Mouse (Mus musculus) hindbrain, embryonic 16.5 days (tissue): ENCODE results near the gene Sap25. TPM values are rescaled to one million over a fixed set of nuclear protein-coding genes. Genes with fewer than 3 reads are reported as not detected.
"Not testable (repeated sequence)": the region's sequence is repeated elsewhere in the genome, so short reads cannot be mapped to it uniquely, and the experiment has no call there.

Source experiments
- ATAC-seq: fragments of 200-750 bp; cut with Nextera tagmentation; 2 replicates; pipeline ENCODE4 v1.8.0; 2017; ENCODE audit warnings: moderate TSS enrichment, moderate library complexity
- H3K27ac ChIP-seq: fragments of 300-500 bp; sonication (generic); 2 replicates; pipeline ENCODE4 v1.5.1; 2014; ENCODE audit warnings: low read depth, mild to moderate bottlenecking, control low read depth, low read length, moderate library complexity
- H3K27me3 ChIP-seq: fragments of 300-500 bp; sonication (generic); replicated peaks from 2 replicates; pipeline ENCODE4 v1.6.1; 2014; ENCODE audit warnings: low read length; ENCODE audit not compliant: control insufficient read depth, insufficient read depth
- H3K36me3 ChIP-seq: fragments of 300-500 bp; sonication (generic); 2 replicates; pipeline ENCODE4 v1.6.1; 2014; ENCODE audit warnings: mild to moderate bottlenecking, low read length, moderate library complexity, mixed read lengths; ENCODE audit not compliant: control insufficient read depth, insufficient read depth
- H3K4me1 ChIP-seq: fragments of 300-500 bp; sonication (generic); 2 replicates; pipeline ENCODE4 v1.6.1; 2014; ENCODE audit warnings: low read depth, low read length; ENCODE audit not compliant: control insufficient read depth, insufficient read depth
- H3K4me2 ChIP-seq: fragments of 300-500 bp; sonication (generic); 2 replicates; pipeline ENCODE4 v1.6.1; 2014; ENCODE audit warnings: mild to moderate bottlenecking, low read length, control low read depth, moderate library complexity
- H3K4me3 ChIP-seq: fragments of 300-500 bp; sonication (generic); 2 replicates; pipeline ENCODE4 v1.5.1; 2014; ENCODE audit warnings: mild to moderate bottlenecking, low read length, control low read depth, moderate library complexity
- H3K9ac ChIP-seq: fragments of 300-500 bp; sonication (generic); 2 replicates; pipeline ENCODE4 v1.6.1; 2014; ENCODE audit warnings: low read depth, mild to moderate bottlenecking, control low read depth, low read length, moderate library complexity
- H3K9me3 ChIP-seq: fragments of 300-500 bp; sonication (generic); 2 replicates; pipeline ENCODE4 v1.6.1; 2014; ENCODE audit warnings: mild to moderate bottlenecking, low read length, moderate library complexity; ENCODE audit not compliant: control insufficient read depth
- WGBS: fragments of 180-500 bp; shearing (Covaris S2); extraction: QIAGEN DNeasy Blood & Tissue Kit; methylation state at CpG from one replicate; pipeline ENCODE4 v1.1.7; 2014; 5-methylcytosine and 5-hydroxymethylcytosine counted together
- polyA plus RNA-seq: library from polyadenylated mRNA; unstranded; fragments of >200 nt; fragmentation: Nextera tagmentation; extraction: Ambion mirVana; gene quantifications from 2 replicates; pipeline ENCODE4 v1.2.1, GENCODE M21; 2015

Sap25 gene
- polyA plus RNA-seq, 1 experiment from 2014 or later, result 3.4 TPM

DNA sequence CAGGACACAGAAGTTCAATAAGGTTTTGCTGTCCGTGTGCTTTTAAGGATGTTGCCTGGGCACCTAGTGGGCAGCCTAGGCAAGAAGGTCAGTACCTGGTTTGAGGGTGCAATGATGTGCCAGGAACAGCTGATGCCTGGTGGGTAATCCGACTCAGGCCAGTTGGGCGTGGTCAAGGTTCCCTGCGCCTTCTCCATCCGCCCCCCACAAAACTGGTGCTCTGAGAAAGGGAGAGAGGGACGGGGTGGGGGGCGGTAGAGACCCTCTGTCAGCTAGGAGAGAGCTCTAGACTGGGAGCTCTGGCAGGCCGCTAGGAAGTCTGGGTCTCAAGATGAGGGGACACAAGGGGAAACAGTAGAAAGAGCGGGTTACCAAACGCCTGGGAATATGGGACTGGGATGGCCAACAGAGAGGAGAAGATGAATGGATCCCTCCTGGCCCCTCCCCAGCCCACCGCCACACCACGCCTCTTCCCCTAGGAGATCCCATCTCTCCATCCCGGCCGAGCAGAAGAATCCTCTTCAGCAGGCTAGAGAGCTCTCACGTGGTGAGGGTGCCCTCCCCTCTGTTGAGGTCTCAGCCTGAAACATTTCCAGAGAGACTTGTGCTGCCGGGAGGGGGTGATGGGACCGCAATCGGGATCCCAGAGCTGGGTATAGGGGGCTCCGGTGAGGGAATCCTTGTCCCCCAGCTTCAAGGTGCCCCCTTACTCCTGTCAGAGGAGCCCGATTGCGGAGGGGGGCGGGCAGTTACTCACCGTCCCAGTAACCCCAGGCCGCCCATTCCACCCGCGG, 33.1 kb upstream of the Sap25 start:
- no peak overlapping the region for H3K27ac ChIP-seq
- peak overlapping the region; percentile 48 for H3K9ac ChIP-seq
- WGBS, result 14% methylated on average over 26 of the region's 26 CpGs
- H3K4me2 ChIP-seq, result peak overlapping the region; percentile 41
- H3K4me1 ChIP-seq, result peaks cover 6% of the 10 kb centered on the region
- no peak; the same call in 1 of the 2 replicates for ATAC-seq
- H3K36me3 ChIP-seq, result no peaks in the 10 kb centered on the region
- H3K27me3 ChIP-seq, result no peaks in the 10 kb centered on the region
- H3K4me3 ChIP-seq, result peak overlapping the region; percentile 18
- H3K9me3 ChIP-seq, result no peaks in the 10 kb centered on the region

DNA sequence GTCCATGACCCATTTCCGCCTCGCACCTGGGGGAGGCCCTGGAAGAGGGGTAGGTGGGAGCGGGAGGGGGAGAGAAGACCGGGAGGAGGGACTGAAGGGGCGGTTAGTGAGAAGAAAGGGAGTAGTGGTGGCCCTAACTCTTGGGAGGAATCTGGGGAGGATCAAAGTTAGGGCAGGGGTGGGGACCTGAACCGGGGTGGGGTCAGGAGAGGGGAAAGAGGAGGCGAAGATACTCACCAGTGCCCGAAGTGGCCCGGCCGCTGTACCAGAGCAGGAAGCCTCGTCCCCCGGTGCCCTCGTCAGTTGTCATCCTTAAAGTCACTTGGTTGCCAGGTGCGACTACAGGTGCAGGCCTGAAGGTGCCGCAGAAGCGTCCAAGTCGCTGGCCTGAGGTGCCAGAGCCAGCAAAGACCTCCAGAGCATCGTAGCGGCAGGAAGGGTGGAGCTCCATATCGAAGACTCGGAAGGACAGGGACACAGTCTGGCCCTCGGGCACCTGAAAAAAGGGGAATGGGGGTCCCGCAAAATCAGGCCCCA, 32.4 kb upstream of the Sap25 start:
- H3K27me3 ChIP-seq, result no peaks in the 10 kb centered on the region
- no peak overlapping the region for H3K27ac ChIP-seq
- H3K4me2 ChIP-seq, result peak overlapping the region; percentile 41
- H3K4me1 ChIP-seq, result peaks cover 6% of the 10 kb centered on the region
- H3K36me3 ChIP-seq, result no peaks in the 10 kb centered on the region
- WGBS, result 19% methylated on average over 23 of the region's 23 CpGs
- H3K9me3 ChIP-seq, result no peaks in the 10 kb centered on the region
- peak overlapping the region; percentile 18 for H3K4me3 ChIP-seq
- peak overlapping the region; percentile 48 for H3K9ac ChIP-seq
- ATAC-seq, result no peak; the same call in 1 of the 2 replicates

DNA sequence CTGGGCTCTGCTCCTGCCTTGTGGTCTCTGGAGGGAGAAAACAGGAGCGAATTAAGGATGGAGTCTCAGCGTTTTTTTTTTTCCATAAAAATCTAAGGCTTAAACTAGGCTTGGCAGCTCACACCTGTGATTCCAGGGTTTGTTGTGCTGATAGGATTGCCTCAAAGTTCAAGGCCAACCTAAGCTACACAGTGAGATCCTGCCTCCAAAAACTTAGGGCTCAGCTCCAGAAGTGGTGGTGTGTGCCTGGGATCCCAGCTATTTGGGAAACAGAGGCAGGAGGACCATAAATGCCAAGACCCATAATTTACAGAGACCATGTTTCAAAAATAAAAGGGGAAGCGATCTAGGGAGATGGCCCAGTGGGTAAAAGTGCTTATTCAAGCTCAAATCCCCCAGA, 31.8 kb upstream of the Sap25 start:
- 58% methylated on average over 3 of the region's 3 CpGs for WGBS
- Histone ChIP-seq H3K9me3 (no peaks in the 10 kb centered on the region), H3K27ac (no peak overlapping the region), H3K4me1 (peaks cover 6% of the 10 kb centered on the region), H3K4me3 (no peak overlapping the region), H3K36me3 (no peaks in the 10 kb centered on the region), H3K4me2 (no peak overlapping the region), H3K27me3 (no peaks in the 10 kb centered on the region), H3K9ac (no peak overlapping the region)
- no peak for ATAC-seq

DNA sequence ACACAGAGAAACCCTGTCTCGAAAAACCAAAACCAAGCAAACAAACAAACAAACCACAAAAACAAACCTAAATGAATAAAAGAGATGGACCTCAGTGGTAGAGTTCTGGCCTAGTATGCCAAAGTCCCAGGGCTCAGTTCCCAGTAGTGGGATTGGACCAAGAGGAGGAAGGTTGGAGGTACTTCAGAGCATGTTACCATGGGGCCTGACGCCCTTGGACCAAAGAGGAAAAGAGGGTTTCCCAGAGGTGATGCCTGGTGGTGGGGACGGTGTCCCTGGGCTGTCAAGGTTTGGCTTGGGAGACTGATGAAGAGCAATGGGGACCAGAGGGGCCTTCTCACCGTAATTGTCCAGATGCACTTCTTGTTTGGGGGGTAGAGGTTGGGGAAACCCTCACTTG, 31.1 kb upstream of the Sap25 start:
- Histone ChIP-seq H3K4me3 (no peak overlapping the region), H3K36me3 (no peaks in the 10 kb centered on the region), H3K9me3 (no peaks in the 10 kb centered on the region), H3K4me1 (peaks cover 6% of the 10 kb centered on the region), H3K27ac (no peak overlapping the region), H3K9ac (no peak overlapping the region), H3K27me3 (no peaks in the 10 kb centered on the region), H3K4me2 (no peak overlapping the region)
- WGBS, result 74% methylated on average over 4 of the region's 4 CpGs
- no peak for ATAC-seq

DNA sequence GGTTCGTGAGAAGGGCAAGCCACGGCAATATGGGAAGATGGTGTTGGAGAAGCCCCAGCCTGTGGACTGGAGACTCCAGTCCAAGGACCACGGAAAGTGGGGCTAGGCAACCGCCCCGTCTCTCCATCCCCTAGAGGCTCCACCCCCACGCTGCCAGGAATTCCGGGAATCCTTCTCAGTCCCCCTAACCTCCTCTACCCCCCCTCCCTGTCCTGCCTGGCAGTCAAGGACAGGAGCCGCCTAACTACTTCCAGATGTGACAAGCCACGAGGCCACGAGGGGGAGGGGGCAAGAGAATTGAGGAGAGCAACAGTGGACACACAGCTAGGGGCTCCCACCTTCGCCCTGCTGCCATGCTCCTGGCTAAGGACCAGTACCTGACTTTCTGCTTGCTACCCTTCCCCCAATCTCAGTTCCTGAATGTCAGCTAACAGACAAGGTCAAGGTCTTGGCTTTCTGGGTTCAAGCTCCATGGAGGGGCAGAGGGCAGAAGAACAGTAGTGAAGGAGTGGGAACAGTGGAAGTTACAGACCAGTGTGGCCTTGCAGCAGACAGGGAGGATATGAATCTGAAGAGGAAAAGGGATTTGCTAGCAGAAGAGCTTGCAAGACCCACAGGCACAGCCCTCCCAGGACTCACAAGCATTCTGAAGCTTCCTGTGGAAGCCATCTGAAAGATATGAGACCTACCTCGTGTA, 30.4 kb upstream of the Sap25 start:
- no peaks in the 10 kb centered on the region for H3K36me3 ChIP-seq
- no peak overlapping the region; the same call in 1 of the 2 replicates for H3K4me3 ChIP-seq
- ATAC-seq, result no peak
- peaks cover 6% of the 10 kb centered on the region for H3K4me1 ChIP-seq
- 23% methylated on average over 11 of the region's 12 CpGs for WGBS
- H3K4me2 ChIP-seq, result no peak overlapping the region
- H3K27ac ChIP-seq, result no peak overlapping the region
- H3K27me3 ChIP-seq, result no peaks in the 10 kb centered on the region
- H3K9me3 ChIP-seq, result no peaks in the 10 kb centered on the region
- H3K9ac ChIP-seq, result peak overlapping the region; percentile 13; the same call in 1 of the 2 replicates

DNA sequence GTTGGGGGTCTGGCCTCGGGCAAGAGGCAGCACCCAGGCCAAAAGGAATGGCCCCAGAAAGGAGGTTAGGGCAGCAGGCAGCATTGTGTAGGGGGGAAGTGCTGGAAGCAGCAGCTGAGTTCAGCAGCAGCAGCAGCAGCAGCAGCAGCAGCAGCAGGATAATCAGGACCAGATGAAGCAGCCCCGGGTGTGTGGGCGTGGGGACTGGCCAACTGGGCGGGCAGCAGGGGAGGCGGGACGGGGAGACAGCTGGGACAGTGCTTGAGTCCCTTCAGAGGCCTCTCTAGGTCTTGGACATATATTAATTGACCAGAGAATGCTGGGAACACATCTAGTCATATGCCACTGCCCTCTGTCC, 29.9 kb upstream of the Sap25 start:
- 31% methylated on average over 6 of the region's 6 CpGs for WGBS
- ATAC-seq, result no peak
- Histone ChIP-seq H3K27me3 (no peaks in the 10 kb centered on the region), H3K4me1 (peaks cover 6% of the 10 kb centered on the region), H3K36me3 (no peaks in the 10 kb centered on the region), H3K4me3 (no peak overlapping the region; the same call in 1 of the 2 replicates), H3K9ac (peak overlapping the region; percentile 3; the same call in 1 of the 2 replicates), H3K9me3 (no peaks in the 10 kb centered on the region), H3K27ac (no peak overlapping the region), H3K4me2 (no peak overlapping the region)

DNA sequence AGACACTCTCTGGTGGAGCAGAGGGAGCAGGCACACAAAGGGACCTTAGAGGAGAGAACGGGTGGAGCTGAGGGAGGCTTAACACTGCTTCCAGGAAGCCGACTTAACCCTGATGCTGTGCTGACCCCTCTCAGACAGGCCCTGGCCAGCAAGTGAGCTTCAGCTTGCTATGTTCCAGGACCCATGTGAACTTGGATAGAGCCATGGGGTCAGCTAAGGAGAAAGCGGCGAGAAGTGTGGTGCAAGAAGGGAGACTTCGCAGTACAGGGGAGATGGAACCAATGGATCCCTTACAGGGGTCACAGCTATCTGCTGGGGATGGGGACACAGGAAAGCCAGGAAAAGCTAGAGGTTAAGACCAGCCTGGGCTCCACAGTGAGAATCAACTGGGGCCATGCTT, 28.1 kb upstream of the Sap25 start:
- Histone ChIP-seq H3K36me3 (no peaks in the 10 kb centered on the region), H3K4me1 (peaks cover 6% of the 10 kb centered on the region), H3K27ac (no peak overlapping the region), H3K9me3 (no peaks in the 10 kb centered on the region), H3K27me3 (no peaks in the 10 kb centered on the region), H3K4me3 (no peak overlapping the region), H3K9ac (no peak overlapping the region), H3K4me2 (no peak overlapping the region)
- ATAC-seq, result no peak
- 82% methylated on average over 5 of the region's 5 CpGs for WGBS

DNA sequence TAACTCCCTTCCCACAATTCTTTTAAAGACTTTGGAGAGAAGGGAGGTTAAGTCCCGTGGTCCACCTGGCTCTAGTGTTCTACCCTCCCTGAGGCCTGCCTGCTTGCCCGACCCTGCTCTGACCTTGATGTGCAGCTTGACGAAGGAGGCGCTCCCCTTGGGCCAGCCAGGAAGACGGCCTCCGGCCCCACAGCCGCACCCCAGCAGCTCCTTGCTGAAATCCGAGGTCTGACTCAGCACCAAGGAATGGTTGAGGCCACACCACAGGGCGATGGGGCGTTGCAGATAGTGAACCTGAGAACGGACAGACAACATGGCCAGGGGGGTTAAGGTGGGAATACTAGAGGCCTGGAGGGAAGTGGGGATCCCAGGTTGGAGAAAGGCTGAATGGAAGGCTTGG, 27.6 kb upstream of the Sap25 start, which contains the start of gene Pcolce:
Gene Pcolce, minus strand, starts transcription at position 235 of the 400 bp plus-strand sequence.
- Histone ChIP-seq H3K27me3 (no peaks in the 10 kb centered on the region), H3K4me1 (peaks cover under 1% of the 10 kb centered on the region; the same call in 1 of the 2 replicates), H3K9me3 (no peaks in the 10 kb centered on the region), H3K9ac (no peak within 1 kb of the TSS), H3K4me2 (no peak within 1 kb of the TSS), H3K27ac (no peak within 1 kb of the TSS), H3K4me3 (no peak within 1 kb of the TSS), H3K36me3 (no peaks in the 10 kb centered on the region)
- no peak for ATAC-seq
- WGBS, result 59% methylated on average over 11 of the region's 11 CpGs

DNA sequence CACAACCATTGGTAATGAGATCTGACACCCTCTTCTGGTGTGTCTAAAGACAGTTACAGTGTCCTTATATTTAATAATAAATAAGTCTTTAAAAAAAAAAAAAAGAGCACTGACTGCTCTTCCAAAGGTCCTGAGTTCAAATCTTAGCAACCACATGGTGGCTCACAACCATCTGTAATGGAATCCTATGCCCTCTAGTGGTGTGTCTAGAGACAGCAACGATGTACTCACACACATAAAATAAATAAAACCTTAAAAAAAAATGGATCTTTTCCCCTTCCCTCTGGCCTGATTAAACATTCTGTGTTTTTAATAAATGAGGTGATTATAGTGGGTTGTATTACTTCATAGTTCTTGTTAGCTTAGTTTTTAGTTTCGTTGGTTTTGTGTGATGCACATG, 26.2 kb upstream of the Sap25 start:
- not testable (repeated sequence) for H3K27me3 ChIP-seq, H3K4me2 ChIP-seq, H3K4me3 ChIP-seq, ATAC-seq, H3K9me3 ChIP-seq, H3K27ac ChIP-seq, H3K36me3 ChIP-seq, H3K4me1 ChIP-seq, H3K9ac ChIP-seq
- 90% methylated on average over 2 of the region's 2 CpGs for WGBS
